Mouse (Mus musculus) hindbrain, postnatal 0 days (tissue): ENCODE measurements around the gene Klf13. TPM values are rescaled to one million over a fixed set of nuclear protein-coding genes. Genes with fewer than 3 reads are reported as not detected.

Experiments
- ATAC-seq: fragments of 200-750 bp; cut with Nextera tagmentation; 2 replicates; pipeline ENCODE4 v1.8.0; 2017; ENCODE audit warnings: mild to moderate bottlenecking, moderate TSS enrichment, moderate library complexity
- DNase-seq: peaks from one replicate; pipeline ENCODE4 v3.0.0-alpha.2; 2015; ENCODE audit warnings: low spot score
- H3K27ac ChIP-seq: fragments of 300-500 bp; sonication (generic); 2 replicates; pipeline ENCODE4 v1.5.1; 2014; ENCODE audit warnings: mild to moderate bottlenecking
- H3K27me3 ChIP-seq: fragments of 300-500 bp; sonication (generic); 2 replicates; pipeline ENCODE4 v1.6.1; 2014; ENCODE audit warnings: low read length, mixed read lengths; ENCODE audit not compliant: insufficient read depth
- H3K36me3 ChIP-seq: fragments of 300-500 bp; sonication (generic); 2 replicates; pipeline ENCODE4 v1.6.1; 2014; ENCODE audit warnings: low read length, mixed read lengths; ENCODE audit not compliant: insufficient read depth
- H3K4me1 ChIP-seq: fragments of 300-500 bp; sonication (generic); 2 replicates; pipeline ENCODE4 v1.6.1; 2014; ENCODE audit warnings: antibody characterized with exemption, low read length, mixed read lengths; ENCODE audit not compliant: insufficient read depth
- H3K4me2 ChIP-seq: fragments of 300-500 bp; sonication (generic); 2 replicates; pipeline ENCODE4 v1.6.1; 2014; ENCODE audit warnings: low read depth, mild to moderate bottlenecking, low read length, moderate library complexity, mixed read lengths
- H3K4me3 ChIP-seq: fragments of 300-500 bp; sonication (generic); 2 replicates; pipeline ENCODE4 v1.5.1; 2014; ENCODE audit warnings: low read length
- H3K9ac ChIP-seq: fragments of 300-500 bp; sonication (generic); replicated peaks from 2 replicates; pipeline ENCODE4 v1.6.1; 2014; ENCODE audit warnings: mild to moderate bottlenecking, low read length, moderate library complexity, mixed read lengths
- H3K9me3 ChIP-seq: fragments of 300-500 bp; sonication (generic); 2 replicates; pipeline ENCODE4 v1.6.1; 2016; ENCODE audit warnings: low read length, mixed read lengths
- CTCF ChIP-seq: IDR thresholded peaks from 2 replicates; pipeline ENCODE4 v1.5.1; 2016; ENCODE audit warnings: antibody characterized with exemption, control low read depth, low read depth
- WGBS: fragments of 180-500 bp; shearing (Covaris S2); extraction: QIAGEN DNeasy Blood & Tissue Kit; methylation state at CpG from one replicate; pipeline ENCODE4 v1.1.7; 2014; 5-methylcytosine and 5-hydroxymethylcytosine counted together
- polyA plus RNA-seq: library from polyadenylated mRNA; unstranded; fragments of >200 nt; fragmentation: Nextera tagmentation; extraction: Ambion mirVana; gene quantifications from 2 replicates; pipeline ENCODE4 v1.2.1, GENCODE M21; 2015
- total RNA-seq: library from RNA; depleted of rRNA; stranded (reverse); fragments of >200 nt; gene quantifications from 2 replicates; pipeline ENCODE4 v1.2.3, GENCODE M21; 2014

Gene Klf13
- total and polyA plus RNA-seq, 2 experiments from 2014 or later = 26.9 to 34.0 TPM

DNA sequence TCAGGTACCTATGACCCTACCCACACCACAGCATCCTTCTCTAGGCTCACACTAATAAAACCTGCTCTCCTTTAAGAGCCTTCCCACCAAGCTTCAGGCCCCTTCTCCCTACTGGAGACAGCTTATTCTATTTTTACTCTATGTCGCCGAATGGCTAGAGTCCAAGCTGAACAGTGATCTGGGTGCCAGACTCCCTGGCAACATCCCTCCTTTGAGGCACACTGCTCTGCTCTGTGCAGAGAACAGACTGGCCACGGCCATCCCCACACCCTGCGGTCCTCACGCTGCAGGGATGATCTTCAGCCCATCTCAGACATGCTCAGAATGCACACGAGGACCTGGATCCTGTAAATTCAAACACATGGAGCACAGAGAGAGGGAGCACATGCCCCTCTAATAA is 59.1 kb downstream of the Klf13 start:
- DNase-seq (peak; percentile 51), ATAC-seq (peak; percentile 68; the same call in 1 of the 2 replicates)
- 61% methylated on average over 6 of the region's 6 CpGs for WGBS
- no peaks in the 10 kb centered on the region for H3K9me3 ChIP-seq
- H3K4me3 ChIP-seq = no peak overlapping the region
- TF ChIP-seq CTCF = no peak
- no peaks in the 10 kb centered on the region for H3K36me3 ChIP-seq
- H3K4me2 ChIP-seq = no peak overlapping the region
- H3K4me1 ChIP-seq = no peaks in the 10 kb centered on the region
- no peaks in the 10 kb centered on the region for H3K27me3 ChIP-seq
- no peak overlapping the region for H3K27ac ChIP-seq
- H3K9ac ChIP-seq = no peak overlapping the region

DNA sequence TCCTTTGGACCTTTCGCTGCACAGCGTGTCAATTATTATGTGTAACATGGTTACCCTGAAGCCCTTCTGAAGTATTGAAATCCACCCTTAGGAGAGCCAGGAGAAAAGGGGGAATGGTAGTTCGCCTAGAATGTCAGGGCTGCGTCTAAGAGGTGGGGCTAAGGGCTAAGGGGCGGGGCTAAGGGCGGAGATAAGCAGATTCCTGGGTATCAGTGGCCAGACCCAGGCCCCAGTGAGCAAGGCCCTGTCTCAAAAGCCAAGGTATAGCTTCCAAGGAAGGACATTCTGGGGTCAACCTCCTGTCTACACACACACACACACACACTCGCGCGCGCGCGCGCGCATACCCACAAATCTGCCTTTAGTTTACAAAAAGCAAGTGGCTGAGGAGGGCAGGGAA is 61.1 kb downstream of the Klf13 start:
- no peak for ATAC-seq
- no peak overlapping the region for H3K4me2 ChIP-seq
- H3K4me3 ChIP-seq = no peak overlapping the region
- no peak for DNase-seq
- H3K9ac ChIP-seq = no peak overlapping the region
- H3K36me3 ChIP-seq = no peaks in the 10 kb centered on the region
- no peaks in the 10 kb centered on the region for H3K27me3 ChIP-seq
- 32% methylated on average over 14 of the region's 14 CpGs for WGBS
- no peaks in the 10 kb centered on the region for H3K4me1 ChIP-seq
- no peak overlapping the region for H3K27ac ChIP-seq
- H3K9me3 ChIP-seq = no peaks in the 10 kb centered on the region
- TF ChIP-seq CTCF = no peak

- no peak overlapping the region for H3K4me2 ChIP-seq
- WGBS = 90% methylated on average over 2 of the region's 2 CpGs
- DNase-seq (no peak), ATAC-seq (no peak)
- H3K4me1 ChIP-seq = no peaks in the 10 kb centered on the region
- H3K9ac ChIP-seq = no peak overlapping the region
- H3K4me3 ChIP-seq = no peak overlapping the region
- TF ChIP-seq CTCF = no peak
- no peaks in the 10 kb centered on the region for H3K9me3 ChIP-seq
- H3K27me3 ChIP-seq = no peaks in the 10 kb centered on the region
- no peaks in the 10 kb centered on the region for H3K36me3 ChIP-seq
- no peak overlapping the region for H3K27ac ChIP-seq
Measured at GRCm38 (mm10) chr7:63876640-63877039, 62.1 kb downstream of the Klf13 start.

DNA sequence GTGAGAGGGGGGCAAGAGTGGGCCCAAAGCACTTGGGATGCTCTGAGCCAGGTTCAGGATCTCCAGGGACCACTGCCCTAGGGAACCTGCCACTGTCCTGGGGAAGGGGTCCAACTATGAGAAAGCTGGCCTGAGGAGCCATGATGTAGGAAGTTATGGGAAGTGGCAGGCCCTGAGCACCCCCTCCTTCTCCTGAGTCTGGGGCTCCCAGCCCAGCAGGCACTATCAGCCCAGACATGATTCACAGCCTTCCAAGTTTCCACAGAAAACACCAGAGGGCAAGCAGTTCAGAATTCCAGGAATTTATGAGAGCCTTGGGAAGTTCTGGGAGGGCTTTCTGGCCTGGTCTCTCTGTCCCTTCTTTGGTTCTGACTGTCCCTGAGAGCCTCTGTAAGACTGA is 63.0 kb downstream of the Klf13 start:
- DNase-seq (no peak), ATAC-seq (no peak)
- no peak overlapping the region for H3K4me3 ChIP-seq
- no peak overlapping the region for H3K9ac ChIP-seq
- H3K4me1 ChIP-seq = no peaks in the 10 kb centered on the region
- H3K27me3 ChIP-seq = no peaks in the 10 kb centered on the region
- H3K9me3 ChIP-seq = no peaks in the 10 kb centered on the region
- TF ChIP-seq CTCF = no peak
- H3K4me2 ChIP-seq = no peak overlapping the region
- no peak overlapping the region for H3K27ac ChIP-seq
- no peaks in the 10 kb centered on the region for H3K36me3 ChIP-seq

GRCm38 (mm10) chr7:63873880-63874279 is 64.8 kb downstream of the Klf13 start:
- Histone ChIP-seq H3K27me3 (no peaks in the 10 kb centered on the region), H3K4me2 (no peak overlapping the region), H3K9ac (no peak overlapping the region), H3K4me3 (no peak overlapping the region), H3K4me1 (no peaks in the 10 kb centered on the region), H3K27ac (no peak overlapping the region), H3K9me3 (no peaks in the 10 kb centered on the region), H3K36me3 (no peaks in the 10 kb centered on the region)
- DNase-seq = no peak
- TF ChIP-seq CTCF = no peak
- 67% methylated on average over 12 of the region's 12 CpGs for WGBS
- ATAC-seq = no peak

DNA sequence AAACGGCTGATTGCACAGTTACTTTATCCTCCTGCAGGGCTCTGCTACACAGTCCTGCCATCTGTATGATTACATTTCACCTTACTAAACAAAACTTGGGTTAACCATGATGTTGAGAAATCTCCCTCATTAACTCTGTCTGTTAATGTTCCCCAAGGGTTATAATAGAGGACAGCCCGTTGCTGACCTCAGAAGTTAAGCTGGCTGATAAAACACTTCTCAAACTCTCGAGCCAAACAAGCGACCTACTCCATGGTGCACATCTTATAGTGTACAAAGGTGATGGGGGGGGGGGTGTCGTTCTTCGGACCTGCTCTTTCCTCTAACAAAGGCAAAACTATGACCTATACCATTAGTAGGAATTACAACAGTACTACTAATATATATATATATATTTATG is 67.0 kb downstream of the Klf13 start:
- 83% methylated on average over 6 of the region's 6 CpGs for WGBS
- DNase-seq = no peak
- H3K4me1 ChIP-seq = no peaks in the 10 kb centered on the region
- H3K9me3 ChIP-seq = no peaks in the 10 kb centered on the region
- H3K4me2 ChIP-seq = no peak overlapping the region
- H3K9ac ChIP-seq = no peak overlapping the region
- no peak for TF ChIP-seq CTCF
- H3K4me3 ChIP-seq = no peak overlapping the region
- H3K27ac ChIP-seq = no peak overlapping the region
- no peak for ATAC-seq
- H3K36me3 ChIP-seq = no peaks in the 10 kb centered on the region
- no peaks in the 10 kb centered on the region for H3K27me3 ChIP-seq

DNA sequence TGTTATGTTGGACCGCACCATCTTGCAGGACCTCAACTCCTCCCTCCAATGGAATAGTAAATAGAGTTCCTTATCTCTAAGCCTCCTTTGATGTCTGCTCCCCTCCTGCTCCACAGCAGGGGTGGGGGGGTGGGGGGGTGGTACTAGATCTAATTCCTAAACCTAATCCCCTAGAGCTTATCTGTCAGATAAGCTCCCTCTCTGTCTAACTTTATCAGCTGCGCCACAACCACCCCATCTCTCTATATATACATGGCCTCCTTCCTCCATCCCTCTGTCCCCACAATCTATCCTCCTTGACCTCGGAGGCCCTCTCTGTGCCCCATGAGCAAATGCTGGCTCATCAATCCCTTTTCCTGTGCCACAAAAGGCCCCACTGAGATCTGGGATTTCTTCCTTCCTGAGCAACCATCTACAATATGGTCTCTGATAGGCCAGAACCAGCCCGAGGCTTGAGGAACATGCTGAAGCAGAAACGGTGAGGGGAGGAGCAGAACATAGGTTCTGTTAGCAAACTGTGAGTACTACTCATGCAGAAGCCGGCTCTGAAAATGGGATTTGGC is 70.3 kb downstream of the Klf13 start:
- H3K4me3 ChIP-seq = no peak overlapping the region
- WGBS = 78% methylated on average over 6 of the region's 6 CpGs
- no peaks in the 10 kb centered on the region for H3K27me3 ChIP-seq
- no peak overlapping the region for H3K4me2 ChIP-seq
- no peak for TF ChIP-seq CTCF
- H3K9me3 ChIP-seq = no peaks in the 10 kb centered on the region
- DNase-seq = no peak
- H3K9ac ChIP-seq = no peak overlapping the region
- no peak overlapping the region for H3K27ac ChIP-seq
- no peak for ATAC-seq
- H3K4me1 ChIP-seq = no peaks in the 10 kb centered on the region
- H3K36me3 ChIP-seq = no peaks in the 10 kb centered on the region
